Mouse (Mus musculus) intestine, postnatal 0 days (tissue): ENCODE measurements around the gene Fbrs. TPM values are rescaled to one million over a fixed set of nuclear protein-coding genes. Genes with fewer than 3 reads are reported as not detected.

ENCODE experiments used
- ATAC-seq: fragments of 200-750 bp; cut with Nextera tagmentation; 2 replicates; pipeline ENCODE4 v1.8.0; 2017; ENCODE audit warnings: mild to moderate bottlenecking, moderate TSS enrichment, moderate library complexity
- H3K27ac ChIP-seq: fragments of 300-500 bp; sonication (generic); 2 replicates; pipeline ENCODE4 v1.5.1; 2014; ENCODE audit warnings: mild to moderate bottlenecking, low read depth, low read length, moderate library complexity
- H3K27me3 ChIP-seq: fragments of 300-500 bp; sonication (generic); replicated peaks from 2 replicates; pipeline ENCODE4 v1.6.1; 2014; ENCODE audit warnings: low read length, mixed read lengths; ENCODE audit not compliant: control insufficient read depth, insufficient read depth
- H3K36me3 ChIP-seq: fragments of 300-500 bp; sonication (generic); 2 replicates; pipeline ENCODE4 v1.6.1; 2014; ENCODE audit warnings: mild to moderate bottlenecking, moderate library complexity; ENCODE audit not compliant: control insufficient read depth, insufficient read depth
- H3K4me1 ChIP-seq: fragments of 300-500 bp; sonication (generic); replicated peaks from 2 replicates; pipeline ENCODE4 v1.6.1; 2014; ENCODE audit warnings: antibody characterized with exemption, low read length, mixed read lengths; ENCODE audit not compliant: control insufficient read depth, insufficient read depth
- H3K4me2 ChIP-seq: fragments of 300-500 bp; sonication (generic); replicated peaks from 2 replicates; pipeline ENCODE4 v1.6.1; 2014; ENCODE audit warnings: low read depth, mild to moderate bottlenecking, moderate library complexity
- H3K4me3 ChIP-seq: fragments of 300-500 bp; sonication (generic); 2 replicates; pipeline ENCODE4 v1.5.1; 2014; ENCODE audit warnings: low read depth, low read length
- H3K9ac ChIP-seq: fragments of 300-500 bp; sonication (generic); 2 replicates; pipeline ENCODE4 v1.6.1; 2014; ENCODE audit warnings: mild to moderate bottlenecking, low read depth, low read length
- H3K9me3 ChIP-seq: fragments of 300-500 bp; sonication (generic); 2 replicates; pipeline ENCODE4 v1.6.1; 2016; ENCODE audit warnings: mixed run types; ENCODE audit not compliant: control insufficient read depth
- CTCF ChIP-seq: sonication (generic); IDR thresholded peaks from 2 replicates; pipeline ENCODE4 v1.5.1; 2016; ENCODE audit warnings: low read depth, mild to moderate bottlenecking, control low read depth, antibody characterized with exemption, moderate library complexity
- WGBS: fragments of 180-500 bp; shearing (Covaris S2); extraction: QIAGEN DNeasy Blood & Tissue Kit; methylation state at CpG from one replicate; pipeline ENCODE4 v1.1.7; 2014; 5-methylcytosine and 5-hydroxymethylcytosine counted together
- polyA plus RNA-seq: library from polyadenylated mRNA; unstranded; fragments of >200 nt; fragmentation: Nextera tagmentation; extraction: Ambion mirVana; gene quantifications from 2 replicates; pipeline ENCODE4 v1.2.1, GENCODE M21; 2015

The Fbrs gene
- polyA plus RNA-seq, result 8.1 and 9.4 TPM in 2 replicates

- Histone ChIP-seq H3K27ac (peak within 1 kb of the TSS; percentile 98), H3K9ac (peak within 1 kb of the TSS; percentile 98), H3K4me2 (peak within 1 kb of the TSS; percentile 91), H3K4me3 (peak within 1 kb of the TSS; percentile 93), H3K4me1 (no peaks in the 10 kb centered on the region), H3K9me3 (no peaks in the 10 kb centered on the region), H3K36me3 (peaks cover 39% of the 10 kb centered on the region), H3K27me3 (no peaks in the 10 kb centered on the region)
- peak; percentile 14; the same call in 1 of the 2 replicates for TF ChIP-seq CTCF
- ATAC-seq, result peak; percentile 49
- under 1% methylated on average over 61 of the region's 62 CpGs for WGBS
Measured at GRCm38 (mm10) chr7:127478635-127479317, at the start of gene Fbrs. Gene Fbrs (plus strand): TSS chr7:127479199.

- Histone ChIP-seq H3K4me3 (no peak overlapping the region), H3K9me3 (0 out of 2 replicates have a peak, but pooled peaks cover 5% of the 10 kb centered on the region), H3K4me1 (no peaks in the 10 kb centered on the region), H3K27ac (no peak overlapping the region), H3K4me2 (no peak overlapping the region), H3K36me3 (no peaks in the 10 kb centered on the region), H3K9ac (no peak overlapping the region), H3K27me3 (no peaks in the 10 kb centered on the region)
- no peak for TF ChIP-seq CTCF
- ATAC-seq, result no peak
- 95% methylated on average over 4 of the region's 4 CpGs for WGBS
Measured at GRCm38 (mm10) chr7:127435206-127435605, 43.8 kb upstream of the Fbrs start.

DNA sequence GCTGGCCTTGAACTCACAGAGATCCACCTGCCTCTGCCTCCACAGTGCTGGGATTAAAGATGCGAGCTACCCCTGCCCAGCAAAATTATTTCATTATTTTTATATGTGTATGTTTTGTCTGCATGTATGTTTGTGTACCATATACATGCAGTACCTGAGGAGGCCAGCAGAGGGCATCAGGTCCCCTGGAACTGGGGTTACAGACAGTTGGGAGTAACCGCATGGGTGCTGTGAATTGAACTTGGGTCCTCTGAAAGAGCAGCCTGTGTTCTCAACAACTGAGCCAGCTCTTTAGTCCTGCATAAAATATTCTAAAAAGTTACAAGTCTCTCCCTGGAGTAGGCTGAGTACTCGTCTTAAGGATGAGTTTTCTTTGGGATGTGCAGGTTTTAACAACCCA is 41.3 kb upstream of the Fbrs start:
- 95% methylated on average over 3 of the region's 3 CpGs for WGBS
- Histone ChIP-seq H3K4me1 (no peaks in the 10 kb centered on the region), H3K27me3 (no peaks in the 10 kb centered on the region), H3K4me3 (no peak overlapping the region), H3K4me2 (no peak overlapping the region), H3K36me3 (peaks cover 6% of the 10 kb centered on the region; the same call in 1 of the 2 replicates), H3K9me3 (0 out of 2 replicates have a peak, but pooled peaks cover 5% of the 10 kb centered on the region), H3K9ac (no peak overlapping the region), H3K27ac (no peak overlapping the region)
- no peak for ATAC-seq
- peak; percentile 65 for TF ChIP-seq CTCF

GRCm38 (mm10) chr7:127443976-127444375 is 35.0 kb upstream of the Fbrs start:
- WGBS, result 92% methylated on average over 20 of the region's 20 CpGs
- H3K9ac ChIP-seq, result no peak overlapping the region
- no peak overlapping the region for H3K4me2 ChIP-seq
- no peaks in the 10 kb centered on the region for H3K9me3 ChIP-seq
- no peaks in the 10 kb centered on the region for H3K27me3 ChIP-seq
- no peak for TF ChIP-seq CTCF
- H3K27ac ChIP-seq, result no peak overlapping the region
- H3K36me3 ChIP-seq, result peaks cover 33% of the 10 kb centered on the region
- H3K4me1 ChIP-seq, result no peaks in the 10 kb centered on the region
- ATAC-seq, result no peak
- H3K4me3 ChIP-seq, result no peak overlapping the region

GRCm38 (mm10) chr7:127448521-127449300 is 30.3 kb upstream of the Fbrs start, which contains the start of gene Zfp689:
Gene Zfp689 (minus strand): TSS chr7:127449158.
- H3K36me3 ChIP-seq, result peaks cover 28% of the 10 kb centered on the region
- under 1% methylated on average over 54 of the region's 54 CpGs for WGBS
- ATAC-seq, result peak; percentile 91
- peaks cover 9% of the 10 kb centered on the region for H3K4me1 ChIP-seq
- TF ChIP-seq CTCF, result no peak; the same call in 1 of the 2 replicates
- H3K4me2 ChIP-seq, result peak within 1 kb of the TSS; percentile 65
- no peaks in the 10 kb centered on the region for H3K9me3 ChIP-seq
- peak within 1 kb of the TSS; percentile 79 for H3K9ac ChIP-seq
- peak within 1 kb of the TSS; percentile 82 for H3K27ac ChIP-seq
- H3K27me3 ChIP-seq, result no peaks in the 10 kb centered on the region
- H3K4me3 ChIP-seq, result peak within 1 kb of the TSS; percentile 69

GRCm38 (mm10) chr7:127449966-127450365 is 29.0 kb upstream of the Fbrs start:
- no peak overlapping the region; the same call in 1 of the 2 replicates for H3K9ac ChIP-seq
- WGBS, result 76% methylated on average over 7 of the region's 7 CpGs

More at GRCm38 (mm10) chr7:127449966-127450365, 29.0 kb upstream of the Fbrs start:
- Histone ChIP-seq H3K4me1 (peaks cover 9% of the 10 kb centered on the region), H3K4me3 (peak overlapping the region; percentile 69), H3K27me3 (no peaks in the 10 kb centered on the region), H3K36me3 (peaks cover 23% of the 10 kb centered on the region), H3K4me2 (peak overlapping the region; percentile 65), H3K27ac (no peak overlapping the region), H3K9me3 (no peaks in the 10 kb centered on the region)
- TF ChIP-seq CTCF, result no peak
- ATAC-seq, result no peak
